Mouse (Mus musculus): Measurements from ENCODE around the gene Gm7735. TPM values are rescaled to one million over a fixed set of nuclear protein-coding genes. Genes with fewer than 3 reads are reported as not detected.

Gm7735 gene
- not detected for polyA plus RNA-seq (2015; fragmentation: Illumina TruSeq; extraction: RNeasy Lipid Tissue Mini Kit (QIAGEN cat#74804); ENCODE audit: low read depth, low replicate concordance)

GRCm38 (mm10) chr16:89169190-89169589 lies at the start of gene Gm7735:
Gene Gm7735, plus strand, starts transcription at chr16:89169490.

DNA sequence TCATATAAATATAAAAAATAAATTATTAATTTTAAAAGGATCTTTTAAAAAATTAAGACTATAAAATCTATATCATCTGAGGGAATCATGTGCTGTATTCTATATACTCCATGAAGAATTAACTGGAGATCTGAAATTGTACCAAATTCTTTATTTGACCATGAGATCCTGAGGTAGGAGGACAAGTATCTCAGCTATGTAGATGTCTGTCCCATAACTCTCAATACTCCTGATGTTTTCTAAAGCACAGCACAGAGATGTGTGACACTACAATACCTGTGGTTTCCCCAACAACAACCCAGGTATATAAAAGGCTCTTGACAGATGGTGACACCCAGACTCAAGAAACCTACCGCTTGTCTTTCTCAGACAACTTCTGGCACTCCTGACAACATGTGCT lies 28.7 kb upstream of the Gm7735 start, which contains the start of gene Gm6358:
Gene Gm6358, plus strand, starts transcription at position 301 of the 400 bp plus-strand sequence.

GRCm38 (mm10) chr16:89150786-89151185 lies 18.5 kb upstream of the Gm7735 start, which contains the start of gene Gm10061:
Gene Gm10061, plus strand, starts transcription at chr16:89151086.

GRCm38 (mm10) chr16:89157652-89158051 lies 11.6 kb upstream of the Gm7735 start, which contains the start of gene Gm9789:
Gene Gm9789, plus strand, starts transcription at chr16:89157952.

GRCm38 (mm10) chr16:89174435-89174834 lies 5.1 kb downstream of the Gm7735 start, which contains the start of gene 1110057P08Rik:
Gene 1110057P08Rik, plus strand, starts transcription at chr16:89174735.

DNA sequence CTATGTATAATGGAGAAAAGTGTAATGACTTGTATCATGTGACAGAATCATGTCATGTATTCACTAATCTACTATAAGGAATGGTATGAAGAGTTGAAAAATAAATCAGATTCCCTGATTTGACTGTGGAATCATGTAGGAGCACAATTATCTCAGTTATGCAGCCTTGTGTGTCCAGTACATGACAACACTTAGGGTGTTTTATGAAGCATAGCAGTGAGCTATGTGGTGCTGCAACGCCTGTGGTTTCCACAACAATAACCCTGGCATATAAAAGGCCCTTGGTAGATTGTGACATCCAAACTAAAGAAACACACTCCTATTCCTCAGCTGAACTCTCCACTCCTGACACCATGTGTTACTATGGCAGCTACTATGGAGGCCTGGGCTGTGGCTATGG lies 36.3 kb downstream of the Gm7735 start, which contains the start of gene Krtap20-2:
Gene Krtap20-2, plus strand, starts transcription at position 301 of the 400 bp plus-strand sequence.

Other genes starting within 250 kb of the Gm7735 start
- gene Krtap19-9b, start 237.2 kb upstream of the Gm7735 start, polyA plus RNA-seq (2015; fragmentation: Illumina TruSeq; extraction: RNeasy Lipid Tissue Mini Kit (QIAGEN cat#74804); ENCODE audit: low read depth, low replicate concordance): not detected
- not detected for gene Krtap16-3, start 206.6 kb upstream of the Gm7735 start, polyA plus RNA-seq (2015; fragmentation: Illumina TruSeq; extraction: RNeasy Lipid Tissue Mini Kit (QIAGEN cat#74804); ENCODE audit: low read depth, low replicate concordance)
- gene Krtap22-2, start 158.7 kb upstream of the Gm7735 start, polyA plus RNA-seq (2015; fragmentation: Illumina TruSeq; extraction: RNeasy Lipid Tissue Mini Kit (QIAGEN cat#74804); ENCODE audit: low read depth, low replicate concordance): not detected
- not detected for gene Gm10229, start 154.2 kb upstream of the Gm7735 start, polyA plus RNA-seq (2015; fragmentation: Illumina TruSeq; extraction: RNeasy Lipid Tissue Mini Kit (QIAGEN cat#74804); ENCODE audit: low read depth, low replicate concordance)
- gene Krtap6-1, start 137.8 kb upstream of the Gm7735 start, polyA plus RNA-seq (2015; fragmentation: Illumina TruSeq; extraction: RNeasy Lipid Tissue Mini Kit (QIAGEN cat#74804); ENCODE audit: low read depth, low replicate concordance): not detected
- gene Gm10228, start 128.0 kb upstream of the Gm7735 start, polyA plus RNA-seq (2015; fragmentation: Illumina TruSeq; extraction: RNeasy Lipid Tissue Mini Kit (QIAGEN cat#74804); ENCODE audit: low read depth, low replicate concordance): not detected
- gene Krtap6-5, start 121.6 kb upstream of the Gm7735 start, polyA plus RNA-seq (2015; fragmentation: Illumina TruSeq; extraction: RNeasy Lipid Tissue Mini Kit (QIAGEN cat#74804); ENCODE audit: low read depth, low replicate concordance): not detected
- not detected for gene 1110025L11Rik, start 105.5 kb upstream of the Gm7735 start, polyA plus RNA-seq (2015; fragmentation: Illumina TruSeq; extraction: RNeasy Lipid Tissue Mini Kit (QIAGEN cat#74804); ENCODE audit: low read depth, low replicate concordance)
- gene Krtap6-3, start 85.5 kb upstream of the Gm7735 start, polyA plus RNA-seq (2015; fragmentation: Illumina TruSeq; extraction: RNeasy Lipid Tissue Mini Kit (QIAGEN cat#74804); ENCODE audit: low read depth, low replicate concordance): not detected
- not detected for gene Gm6358, start 28.6 kb upstream of the Gm7735 start, polyA plus RNA-seq (2015; fragmentation: Illumina TruSeq; extraction: RNeasy Lipid Tissue Mini Kit (QIAGEN cat#74804); ENCODE audit: low read depth, low replicate concordance)
- gene Gm10061, start 18.4 kb upstream of the Gm7735 start, polyA plus RNA-seq (2015; fragmentation: Illumina TruSeq; extraction: RNeasy Lipid Tissue Mini Kit (QIAGEN cat#74804); ENCODE audit: low read depth, low replicate concordance): not detected
- gene Gm9789, start 11.5 kb upstream of the Gm7735 start, polyA plus RNA-seq (2015; fragmentation: Illumina TruSeq; extraction: RNeasy Lipid Tissue Mini Kit (QIAGEN cat#74804); ENCODE audit: low read depth, low replicate concordance): not detected
- gene 1110057P08Rik, start 5.2 kb downstream of the Gm7735 start, polyA plus RNA-seq (2015; fragmentation: Illumina TruSeq; extraction: RNeasy Lipid Tissue Mini Kit (QIAGEN cat#74804); ENCODE audit: low read depth, low replicate concordance): not detected
- not detected for gene Krtap20-2, start 36.4 kb downstream of the Gm7735 start, polyA plus RNA-seq (2015; fragmentation: Illumina TruSeq; extraction: RNeasy Lipid Tissue Mini Kit (QIAGEN cat#74804); ENCODE audit: low read depth, low replicate concordance)
- not detected for gene Krtap21-1, start 234.4 kb downstream of the Gm7735 start, polyA plus RNA-seq (2015; fragmentation: Illumina TruSeq; extraction: RNeasy Lipid Tissue Mini Kit (QIAGEN cat#74804); ENCODE audit: low read depth, low replicate concordance)